Mouse (Mus musculus): ENCODE measurements around the gene Ascc2.
"Not testable (repeated sequence)": the region's sequence is repeated elsewhere in the genome, so short reads cannot be mapped to it uniquely, and the experiment has no call there.

Gene Ascc2

DNA sequence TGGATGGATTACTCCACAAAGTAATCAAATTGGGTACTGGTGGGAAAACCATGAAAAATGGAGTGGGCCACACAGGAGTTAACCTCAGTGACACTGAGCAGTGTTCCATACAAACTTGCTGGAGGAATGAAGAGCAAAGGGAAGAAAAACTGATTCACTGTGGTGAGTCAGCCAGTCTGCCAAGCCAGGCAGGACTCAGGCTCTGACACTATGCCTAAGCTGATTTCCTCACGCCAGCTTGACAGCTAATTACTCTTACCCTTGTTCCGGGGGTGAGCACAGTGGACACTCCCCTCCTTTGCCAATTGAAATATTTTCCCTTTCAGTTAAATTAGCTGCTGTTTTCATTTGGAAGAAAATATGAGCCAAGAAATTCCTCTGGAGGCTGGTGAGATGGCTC lies 4.1 kb upstream of the Ascc2 start:
- no peak for DNase-seq (ENCODE audit: low spot score)

DNA sequence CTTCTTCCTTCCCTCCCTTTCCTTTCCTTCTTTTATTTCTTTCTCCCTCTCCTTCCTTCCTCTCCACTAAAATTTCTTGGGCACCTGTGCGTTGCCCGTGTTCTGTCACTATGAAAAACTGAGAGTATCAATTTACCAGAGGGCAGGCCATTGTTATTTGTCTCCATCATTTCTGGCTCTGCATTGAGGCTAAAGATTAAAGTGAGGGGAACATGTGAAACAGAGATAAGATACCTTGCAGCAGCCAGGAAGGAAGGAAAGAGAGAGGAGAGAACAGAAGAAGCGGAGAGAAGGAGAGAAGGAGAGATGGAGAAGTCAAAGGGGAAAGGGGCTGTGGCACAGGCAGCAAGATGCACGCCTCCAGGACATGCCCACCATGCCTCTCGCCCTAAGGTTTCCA lies 3.2 kb upstream of the Ascc2 start:
- DNase-seq (ENCODE audit: low spot score), result no peak

DNA sequence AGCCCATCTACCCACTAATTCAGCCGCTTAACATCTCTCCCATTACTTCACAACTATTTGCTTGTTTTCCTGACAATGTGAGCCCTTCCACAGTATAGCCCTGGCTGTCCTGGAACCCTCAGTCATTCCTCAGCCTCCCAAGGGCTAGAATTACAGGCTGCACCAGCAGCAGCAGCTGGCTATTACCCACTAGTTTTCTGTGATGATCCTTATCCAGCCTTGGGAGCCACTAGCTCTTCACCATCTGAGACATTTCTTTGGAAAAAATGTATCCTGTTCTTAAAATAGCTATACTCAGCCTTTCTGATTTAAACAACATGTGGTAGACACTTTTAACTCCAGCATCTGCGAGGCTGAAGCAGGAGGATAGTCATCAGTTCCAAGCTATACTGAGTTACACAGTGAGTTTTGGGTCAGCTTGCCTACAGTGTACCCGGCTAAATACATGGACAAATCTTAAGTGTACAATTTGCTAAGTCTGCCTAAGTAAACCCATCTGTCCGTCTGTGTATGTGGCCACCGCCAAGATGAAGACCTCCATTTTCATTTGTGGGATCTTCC lies 685 bp upstream of the Ascc2 start:
- no peak for DNase-seq (ENCODE audit: low spot score)

DNA sequence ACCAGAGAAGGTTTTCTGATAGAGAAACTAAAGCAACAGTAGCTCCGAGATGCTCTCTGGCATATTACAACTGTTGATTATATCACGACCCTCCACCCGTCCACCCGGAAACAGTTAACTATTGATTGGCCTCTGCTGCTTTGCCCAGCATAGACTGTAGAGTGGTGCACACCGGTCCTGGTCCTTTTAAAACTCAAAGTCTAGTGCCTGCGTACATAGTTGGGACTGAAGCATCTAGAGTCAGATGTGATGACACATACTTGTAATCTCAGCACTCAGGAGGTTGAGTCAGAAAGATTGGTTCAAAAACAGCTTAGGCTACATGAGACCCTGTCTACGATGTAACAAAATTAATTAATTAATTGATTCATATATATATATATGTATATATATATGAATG lies 714 bp downstream of the Ascc2 start:
- no peak for DNase-seq (ENCODE audit: low spot score)

DNA sequence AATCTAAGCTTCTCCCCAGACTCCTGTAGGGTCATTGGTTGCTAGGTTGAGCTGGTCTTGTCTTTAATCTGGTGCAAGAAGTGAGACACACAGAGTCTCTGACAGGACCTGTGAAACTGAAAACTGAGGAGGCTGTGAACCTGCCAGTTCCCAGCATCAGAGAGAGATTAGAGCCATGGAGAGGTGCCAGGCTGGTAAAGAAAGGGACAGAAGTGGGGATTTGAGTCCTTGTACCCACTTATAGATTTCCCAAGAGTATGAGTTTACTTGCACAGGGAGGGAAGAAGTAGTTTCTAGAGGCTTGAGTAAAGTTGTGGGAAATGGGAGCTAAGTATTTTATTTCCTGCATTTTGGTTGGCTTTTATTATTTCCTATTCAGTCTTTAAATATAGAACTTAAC lies 3.6 kb downstream of the Ascc2 start:
- no peak for DNase-seq (ENCODE audit: low spot score)

DNA sequence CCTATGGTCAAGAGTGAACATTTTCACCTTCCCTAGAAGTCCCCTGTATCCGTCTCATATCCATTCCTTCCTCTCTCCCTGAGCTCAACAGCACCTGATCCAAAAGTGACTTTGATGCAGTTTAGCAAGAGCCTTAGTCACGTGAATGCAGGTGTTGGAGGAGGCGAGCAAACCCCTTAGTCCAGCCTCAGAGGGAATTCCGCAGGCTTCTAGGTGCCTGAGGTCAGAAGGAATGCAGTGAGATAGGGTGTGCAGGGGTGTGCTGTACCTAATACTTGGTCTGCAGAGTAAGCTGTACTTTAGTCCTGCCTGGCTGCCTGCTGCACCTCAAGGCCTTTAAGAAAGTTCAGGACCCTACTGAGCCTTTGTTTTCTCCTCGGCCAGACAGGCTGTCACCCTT lies 6.2 kb downstream of the Ascc2 start:
- no peak for DNase-seq (ENCODE audit: low spot score)

DNA sequence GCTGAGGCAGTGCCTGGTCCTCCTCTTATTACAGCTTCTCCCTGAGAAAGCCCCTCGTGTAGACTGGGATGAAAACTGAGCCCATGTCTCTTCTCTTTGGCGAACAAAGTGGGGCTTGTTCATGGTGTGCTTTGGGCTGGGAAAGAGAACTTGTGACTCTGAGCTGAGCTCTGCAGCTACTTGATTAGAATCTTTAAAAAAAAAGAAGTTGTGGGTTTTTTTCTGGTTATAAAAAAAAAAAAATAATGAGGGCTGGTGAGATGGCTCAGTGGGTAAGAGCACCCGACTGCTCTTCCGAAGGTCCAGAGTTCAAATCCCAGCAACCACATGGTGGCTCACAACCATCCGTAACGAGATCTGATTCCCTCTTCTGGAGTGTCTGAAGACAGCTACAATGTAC lies 7.6 kb downstream of the Ascc2 start:
- DNase-seq (ENCODE audit: low spot score), result not testable (repeated sequence)

DNA sequence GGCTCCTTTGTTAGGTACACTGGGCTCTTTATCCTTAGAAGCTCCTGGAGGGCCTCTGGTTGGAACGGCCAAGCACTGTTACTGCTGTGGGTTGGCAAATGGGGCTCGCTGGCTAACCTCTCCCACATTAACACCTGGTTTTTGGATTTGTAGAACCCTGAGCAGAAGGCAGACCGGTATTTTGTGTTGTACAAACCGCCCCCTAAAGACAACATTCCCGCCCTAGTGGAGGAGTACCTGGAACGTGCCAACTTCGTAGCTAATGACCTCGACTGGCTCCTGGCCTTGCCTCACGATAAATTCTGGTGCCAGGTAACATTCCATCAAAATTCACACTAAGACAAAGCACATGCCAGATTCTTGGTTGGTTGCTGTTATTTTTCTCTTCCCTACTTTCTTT lies 8.9 kb downstream of the Ascc2 start:
- DNase-seq (ENCODE audit: low spot score), result no peak

DNA sequence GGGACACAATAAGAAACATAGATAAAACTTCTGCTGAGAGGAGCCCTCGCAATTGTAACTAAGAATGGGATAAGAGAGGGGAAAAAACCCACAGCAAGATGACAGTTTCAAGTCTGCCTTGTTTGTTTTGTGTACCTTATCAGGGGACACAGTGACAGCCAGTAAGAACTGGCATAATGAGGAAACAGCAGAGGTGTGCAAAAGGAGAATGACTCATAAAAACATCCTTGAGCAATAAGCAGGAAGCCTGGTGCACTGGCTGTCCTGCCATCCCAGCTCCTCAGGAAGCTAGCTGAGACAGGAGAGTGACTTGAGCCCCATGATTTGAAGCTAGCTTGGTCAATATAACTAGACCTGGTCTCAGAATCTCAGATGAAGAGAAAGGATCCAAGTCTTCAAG lies 22.3 kb downstream of the Ascc2 start:
- DNase-seq (ENCODE audit: low spot score), result no peak

DNA sequence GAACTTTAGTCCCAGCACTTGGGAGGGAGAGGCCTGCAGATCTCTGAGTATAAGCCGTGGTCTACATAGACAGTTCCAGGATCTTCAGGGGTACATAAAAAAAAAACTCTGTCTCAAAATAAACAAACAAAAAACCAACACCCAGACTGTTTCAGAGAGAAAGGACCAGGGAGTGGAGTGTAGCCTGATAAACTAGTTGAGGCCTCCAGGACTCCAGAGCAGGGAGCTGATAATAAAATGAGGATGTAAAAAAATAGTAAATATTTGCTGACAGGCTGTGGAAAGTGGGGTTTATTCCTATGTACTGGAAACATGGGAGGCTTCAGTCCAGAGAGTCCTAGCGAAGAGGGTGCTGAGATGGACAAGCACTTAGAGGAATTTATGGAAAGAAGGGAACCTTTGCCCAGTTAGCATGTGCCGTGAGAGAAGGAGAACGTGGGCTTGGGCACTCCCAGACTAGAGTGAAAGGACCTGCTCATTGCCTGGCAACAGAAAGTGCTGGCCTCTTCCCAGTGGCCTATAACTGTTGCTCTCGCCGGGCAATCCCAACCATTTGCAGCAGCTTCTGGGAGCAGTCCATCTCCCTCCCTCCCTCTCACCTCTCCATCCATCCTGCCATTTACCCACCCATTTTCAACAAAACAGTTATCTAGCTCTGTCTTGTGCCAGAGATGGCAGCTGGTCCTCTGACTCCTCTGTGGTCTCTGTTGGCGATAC lies 22.9 kb downstream of the Ascc2 start:
- no peak for DNase-seq (ENCODE audit: low spot score)

DNA sequence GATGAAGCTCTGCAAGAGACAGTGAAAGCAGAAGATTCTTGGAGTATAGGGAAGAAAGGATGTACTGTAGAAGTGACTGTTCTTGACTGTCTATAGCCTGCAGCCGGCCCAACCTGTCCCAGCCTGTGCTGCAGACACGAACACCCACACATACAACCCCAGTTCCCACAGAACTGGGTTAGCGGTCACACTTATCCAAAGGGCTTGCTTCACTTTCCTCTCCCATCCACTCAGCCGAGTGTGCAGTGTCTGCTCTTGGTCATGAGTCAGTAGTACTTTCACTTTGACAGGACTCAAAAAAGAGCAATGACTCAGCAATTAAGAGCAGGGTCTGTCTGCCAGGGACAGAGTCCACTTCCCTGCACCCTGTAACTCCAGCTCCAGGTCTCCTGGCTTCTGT lies 23.8 kb downstream of the Ascc2 start:
- DNase-seq (ENCODE audit: low spot score), result no peak

DNA sequence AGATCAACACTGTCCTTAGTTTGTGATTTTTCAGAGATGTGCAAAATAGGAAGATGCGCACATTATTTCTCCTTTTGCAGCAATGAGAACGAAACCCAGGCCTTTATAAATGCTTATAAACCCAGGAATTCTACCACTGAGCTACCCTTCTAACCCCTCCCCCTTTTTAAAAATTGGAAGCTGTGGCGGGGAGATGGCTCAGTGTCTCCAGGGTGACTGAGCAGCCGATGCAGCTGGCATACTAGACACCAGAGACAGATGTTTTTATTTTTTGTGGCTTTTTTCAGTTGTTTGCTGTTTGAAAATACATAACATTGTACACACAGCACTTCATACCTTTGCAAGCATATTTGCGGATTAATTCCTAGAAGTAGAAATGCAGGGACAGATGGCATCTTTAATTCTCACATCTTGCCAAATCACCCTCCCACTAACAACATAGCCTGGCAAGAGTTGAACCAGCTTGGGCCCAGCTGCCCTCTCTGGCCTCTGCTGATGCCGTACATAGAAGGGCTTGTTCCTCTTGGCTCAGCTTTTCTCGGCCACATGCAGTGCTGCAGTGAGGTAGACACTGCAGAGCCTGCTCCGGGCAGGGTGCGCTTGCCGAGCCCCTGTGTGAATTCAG lies 24.4 kb downstream of the Ascc2 start:
- no peak for DNase-seq (ENCODE audit: low spot score)

DNA sequence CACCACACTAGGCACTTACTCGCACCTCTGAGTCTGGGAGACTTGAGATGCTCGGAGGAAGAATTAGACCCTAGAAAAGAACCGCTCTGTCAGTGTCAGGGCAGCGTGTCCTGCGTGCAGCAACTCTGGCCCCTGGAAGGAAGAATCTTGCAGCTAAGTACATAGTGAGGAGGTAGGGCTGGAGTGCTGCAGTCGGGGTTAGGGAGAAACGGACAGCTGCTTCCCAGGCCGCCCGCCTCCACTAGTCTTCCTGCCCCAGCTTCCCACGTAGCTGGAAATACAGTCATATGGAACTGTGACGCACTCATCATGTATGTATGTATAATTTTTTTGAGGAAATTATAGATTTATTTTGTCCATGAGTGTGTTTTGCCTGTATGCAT lies 24.9 kb downstream of the Ascc2 start:
- DNase-seq (ENCODE audit: low spot score), result no peak

DNA sequence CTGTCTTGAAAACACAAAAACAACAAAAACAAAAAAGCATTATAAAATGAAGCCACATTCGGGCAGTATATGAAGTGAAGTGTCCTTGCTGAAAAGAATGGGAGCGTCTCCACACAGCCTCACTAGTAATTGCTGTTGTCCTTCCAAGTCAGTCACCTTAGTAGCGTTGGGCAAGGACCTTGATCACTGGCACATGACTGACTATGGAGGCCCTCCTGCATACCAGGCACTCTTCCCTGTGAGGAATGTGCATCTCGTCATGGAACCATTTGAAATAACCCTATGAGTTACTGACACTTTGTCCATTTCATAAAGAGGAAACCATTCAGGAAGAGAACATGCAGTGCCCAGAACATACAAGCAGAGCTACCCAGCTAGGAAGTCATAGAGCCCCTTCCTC lies 34.2 kb downstream of the Ascc2 start:
- no peak for DNase-seq (ENCODE audit: low spot score)

DNA sequence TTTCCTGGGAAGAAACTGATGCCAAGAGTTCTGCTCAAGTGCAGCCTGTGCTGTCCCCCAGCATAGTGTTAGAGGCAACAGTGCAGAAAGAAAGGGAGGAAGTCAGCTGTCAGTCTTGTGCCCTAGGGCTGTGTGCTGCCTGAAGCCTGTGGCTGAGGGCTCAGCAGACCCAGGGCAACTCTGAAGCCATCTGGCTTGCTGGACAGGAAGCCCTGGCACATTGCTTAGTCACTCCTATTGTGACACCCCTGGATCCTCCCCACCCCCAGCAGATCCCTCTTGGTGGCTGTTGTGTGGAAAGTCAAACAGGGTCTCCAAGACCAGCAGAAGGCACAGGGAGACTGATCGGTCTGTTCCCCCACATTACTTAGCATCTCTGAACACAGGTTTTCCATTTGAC lies 37.0 kb downstream of the Ascc2 start:
- no peak for DNase-seq (ENCODE audit: low spot score)

DNA sequence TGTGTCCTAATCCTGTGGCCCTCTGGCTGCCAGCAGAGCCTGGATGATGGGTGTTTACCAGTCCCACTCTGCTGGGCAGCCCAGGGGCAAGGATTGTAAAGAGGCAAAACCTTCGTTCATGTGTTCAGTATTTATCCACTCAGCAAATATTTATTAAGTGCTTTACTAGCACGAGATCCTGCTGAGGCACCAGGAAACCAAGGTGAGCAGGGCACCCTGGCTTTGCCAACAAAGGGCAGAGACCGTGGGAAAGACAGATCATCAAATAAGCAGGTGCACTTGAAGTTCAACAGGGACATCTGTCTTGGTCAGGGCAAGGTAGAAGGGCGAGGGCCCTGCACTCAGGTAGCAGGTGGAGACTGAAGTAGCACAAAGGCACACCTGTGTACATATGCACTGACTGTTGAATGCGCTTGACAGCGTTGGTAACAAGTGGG lies 37.6 kb downstream of the Ascc2 start:
- no peak for DNase-seq (ENCODE audit: low spot score)

DNA sequence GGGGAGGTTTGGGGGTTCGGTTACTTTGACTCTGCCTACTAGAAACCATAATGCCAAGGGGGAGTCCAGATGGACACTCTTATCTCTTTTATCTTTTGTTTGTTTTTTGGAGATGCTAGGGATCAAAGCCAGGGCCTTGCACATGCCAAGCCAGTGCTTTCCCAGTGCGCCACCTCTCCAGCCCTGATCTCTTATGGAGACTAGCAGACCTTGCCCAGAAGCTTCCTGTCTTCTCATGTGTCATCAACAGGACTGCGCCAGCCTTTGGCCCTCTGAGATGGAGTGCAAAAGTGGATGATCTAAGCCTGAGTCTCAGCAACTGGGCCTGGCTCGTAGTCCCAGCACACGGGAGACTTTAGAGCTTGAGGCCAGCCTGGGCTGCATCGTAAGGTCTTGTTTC lies 38.1 kb downstream of the Ascc2 start:
- no peak for DNase-seq (ENCODE audit: low spot score)

DNA sequence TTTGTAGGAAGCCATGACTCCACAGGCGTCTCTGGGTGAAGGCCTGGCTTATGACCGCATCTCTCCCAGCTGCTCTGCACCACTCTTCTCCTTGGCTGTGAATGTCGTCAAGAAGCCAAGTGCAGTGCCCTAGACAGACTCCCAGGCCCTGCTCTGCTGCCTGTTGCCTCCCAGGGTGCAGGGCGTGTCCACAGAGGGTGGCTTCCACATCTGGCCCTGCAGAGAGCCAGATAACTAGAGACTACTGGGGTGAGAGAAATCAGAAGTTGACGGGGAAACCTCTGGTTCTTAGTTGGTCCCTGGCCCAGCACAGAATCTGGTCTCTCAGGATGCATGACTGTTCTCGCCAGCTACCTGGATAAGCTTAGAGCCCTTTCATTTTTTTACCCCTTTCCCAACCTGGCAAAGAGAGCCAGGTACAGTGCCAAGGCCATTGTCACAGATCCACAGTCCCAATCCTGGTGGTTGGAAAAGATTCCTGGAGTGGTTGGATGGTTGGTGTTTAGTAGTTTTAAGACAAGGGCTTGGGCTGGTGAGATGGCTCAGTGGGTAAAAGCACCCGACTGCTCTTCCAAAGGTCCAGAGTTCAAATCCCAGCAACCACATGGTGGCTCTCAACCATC lies 39.8 kb downstream of the Ascc2 start:
- no peak for DNase-seq (ENCODE audit: low spot score)

DNA sequence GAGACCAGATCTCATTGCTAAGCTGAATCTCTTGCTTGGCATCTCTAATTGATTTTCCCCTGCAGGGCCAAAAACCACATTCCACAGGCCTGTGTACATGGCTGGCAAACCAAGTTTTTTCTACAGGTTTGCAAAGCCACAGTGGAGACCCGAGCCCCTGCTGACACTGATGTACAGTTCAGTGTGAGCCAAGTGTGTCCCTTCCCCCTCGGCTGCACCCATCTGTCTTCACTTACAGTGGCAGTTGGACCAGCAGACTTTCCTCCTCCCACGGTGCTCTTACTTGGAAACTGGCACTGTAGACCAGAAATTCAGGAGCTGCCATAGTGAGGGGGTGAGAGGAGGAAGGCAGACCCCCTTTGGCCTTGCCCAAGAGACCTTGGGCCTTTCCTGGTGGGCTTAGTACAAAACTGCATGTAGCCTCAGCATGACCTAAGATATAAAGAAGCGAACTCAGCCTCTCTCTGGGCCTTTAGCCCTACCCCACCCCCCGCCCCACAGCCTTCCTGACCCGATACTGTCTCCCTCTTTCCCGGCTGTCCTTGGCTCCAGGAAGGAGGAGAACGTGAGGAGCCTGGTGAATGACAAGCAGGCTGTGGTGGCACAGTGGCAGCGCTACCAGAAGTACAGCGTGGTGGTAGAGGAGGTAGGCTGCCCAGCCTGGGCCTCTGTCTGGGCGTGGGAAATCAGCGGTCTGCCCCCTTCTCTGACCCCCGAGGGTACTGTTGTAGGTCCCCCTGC lies 41.3 kb downstream of the Ascc2 start:
- DNase-seq (ENCODE audit: low spot score), result no peak

DNA sequence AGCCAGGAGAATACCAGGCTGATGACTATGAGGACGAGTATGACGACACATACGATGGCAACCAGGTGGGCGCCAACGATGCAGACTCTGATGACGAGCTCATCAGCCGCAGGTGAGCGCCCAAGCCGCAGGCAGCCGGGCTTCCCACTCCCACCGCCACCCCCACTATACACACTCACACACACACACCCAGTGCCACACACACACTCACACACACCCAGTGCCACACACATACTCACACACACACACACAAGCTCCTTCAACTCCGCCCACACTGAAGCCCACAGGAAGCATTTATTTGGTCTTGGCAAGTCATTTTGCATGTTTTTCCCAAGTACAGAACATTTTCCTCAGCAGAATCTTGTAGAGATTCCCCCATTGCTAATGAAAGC lies 41.9 kb downstream of the Ascc2 start:
- no peak for DNase-seq (ENCODE audit: low spot score)

DNA sequence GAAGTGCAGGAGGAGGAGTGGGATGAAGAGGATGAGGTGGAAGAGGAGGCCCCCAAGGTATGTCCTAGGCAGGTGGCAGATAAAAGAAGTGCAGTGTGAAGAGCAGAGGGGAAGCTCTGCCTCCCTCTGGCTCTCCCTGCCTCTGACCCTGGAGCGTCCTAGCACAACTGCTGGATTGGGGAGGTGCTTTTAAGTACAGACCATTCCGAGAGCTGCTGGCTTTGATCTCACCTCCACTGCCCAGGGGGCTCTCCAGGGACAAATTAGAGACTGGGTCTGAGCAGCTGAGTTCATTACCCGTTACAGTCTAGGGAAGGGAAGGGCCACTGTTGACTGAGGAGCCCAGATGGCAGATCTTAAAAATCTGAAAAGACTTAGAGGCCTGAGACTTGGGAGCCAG lies 42.6 kb downstream of the Ascc2 start:
- DNase-seq (ENCODE audit: low spot score), result no peak

DNA sequence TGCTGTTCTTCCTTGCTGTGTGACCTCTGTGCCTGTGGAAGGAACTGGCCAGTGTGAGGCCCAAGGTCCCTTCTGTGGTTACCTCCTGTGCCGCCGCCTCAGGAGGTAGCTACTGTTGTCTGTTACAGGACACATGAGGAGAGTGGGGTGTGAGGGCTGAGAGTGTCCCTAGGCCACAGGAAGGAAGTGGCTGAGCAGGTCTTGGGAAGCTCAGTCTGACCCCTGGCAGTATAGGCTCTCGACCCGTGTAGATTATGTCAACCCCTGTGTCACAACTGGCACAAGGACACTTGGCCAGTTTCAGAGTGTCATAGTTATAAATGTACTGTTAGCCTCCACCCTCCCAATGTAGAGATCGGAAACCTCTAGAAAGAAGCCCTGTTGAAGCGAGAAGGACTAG lies 46.0 kb downstream of the Ascc2 start:
- DNase-seq (ENCODE audit: low spot score), result no peak

DNA sequence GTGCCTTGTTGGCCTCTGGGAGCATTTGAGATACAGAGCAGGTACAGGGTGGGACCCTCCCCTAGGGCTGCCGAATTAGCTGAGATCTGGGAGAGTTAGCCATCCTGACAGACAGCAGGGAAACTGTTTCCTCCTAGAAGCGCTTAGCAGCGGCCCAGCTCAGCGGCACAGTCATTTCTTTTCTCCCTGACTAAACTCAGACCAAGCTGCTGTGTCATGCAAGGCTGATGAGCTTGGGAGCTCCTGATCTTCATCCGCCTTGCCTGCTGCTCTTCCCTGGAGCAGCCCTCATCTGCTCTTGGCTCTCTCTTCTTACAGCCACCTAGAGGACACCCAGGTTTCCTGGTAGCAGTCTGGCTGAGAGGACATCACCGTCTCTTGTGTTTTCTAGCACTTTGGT lies 46.6 kb downstream of the Ascc2 start:
- no peak for DNase-seq (ENCODE audit: low spot score)
